8 mouse cellular contexts compared by ENCODE assay signal in the genomic region with DNA sequence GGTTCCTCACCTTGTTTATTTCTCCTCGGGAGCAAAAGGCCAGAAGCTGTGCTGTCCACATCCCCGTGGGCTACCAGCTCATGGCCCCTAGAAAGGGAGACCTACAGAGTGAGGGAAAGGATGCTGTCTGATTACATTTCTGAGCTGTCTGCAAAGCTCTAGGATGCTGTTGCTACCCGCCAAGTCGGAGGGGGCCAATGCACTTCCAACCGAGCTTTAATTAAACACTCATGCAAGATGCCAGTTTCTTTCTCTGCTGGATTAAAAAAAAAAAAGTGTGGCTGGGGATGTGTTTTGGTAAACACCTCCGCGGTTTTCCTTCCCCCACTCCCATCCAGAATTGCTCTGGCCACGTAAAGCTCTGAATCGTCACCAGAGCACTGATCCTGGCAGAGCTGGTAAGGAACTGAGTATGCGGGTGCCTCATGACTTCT. TPM values are rescaled to one million over a fixed set of nuclear protein-coding genes. Genes with fewer than 3 reads are reported as not detected.
DNase-seq lines count a peak whose midpoint lies in the region; ATAC-seq and TF ChIP-seq lines count a peak whose summit lies in the region.

No protein-coding gene starts in this region.

- 5% methylated on average over 10 of the region's 10 CpGs for WGBS in liver, embryonic 11.5 days
- WGBS in embryonic facial prominence, embryonic 15.5 days: 3% methylated on average over 10 of the region's 10 CpGs
- 4% methylated on average over 10 of the region's 10 CpGs for WGBS in intestine, embryonic 14.5 days
- WGBS in midbrain, postnatal 0 days: 1% methylated on average over 10 of the region's 10 CpGs

- H3K9me3 ChIP-seq in liver, embryonic 11.5 days (ENCODE audit: control insufficient read depth, low read length): no peaks in the 10 kb centered on the region
- no peaks in the 10 kb centered on the region for H3K9me3 ChIP-seq in embryonic facial prominence, embryonic 15.5 days (replicated peaks)
- no peaks in the 10 kb centered on the region for H3K9me3 ChIP-seq in intestine, embryonic 14.5 days (ENCODE audit: control insufficient read depth, low read length)
- no peaks in the 10 kb centered on the region for H3K9me3 ChIP-seq in midbrain, postnatal 0 days (ENCODE audit: low read length)

- H3K9ac ChIP-seq in liver, embryonic 11.5 days (ENCODE audit: low read depth, low read length): no peak overlapping the region
- no peak overlapping the region for H3K9ac ChIP-seq in embryonic facial prominence, embryonic 15.5 days
- H3K9ac ChIP-seq in intestine, embryonic 14.5 days (ENCODE audit: low read length): peak overlapping the region; percentile 3; the same call in 1 of the 2 replicates
- H3K9ac ChIP-seq in midbrain, postnatal 0 days (replicated peaks; ENCODE audit: low read length, poor library complexity, severe bottlenecking): peak overlapping the region; percentile 79

- TF ChIP-seq CTCF in midbrain, postnatal 0 days (IDR thresholded peaks at IDR 0.05): no peak

- H3K4me3 ChIP-seq in liver, embryonic 11.5 days (ENCODE audit: low read depth, low read length): peak overlapping the region; percentile 40
- H3K4me3 ChIP-seq in embryonic facial prominence, embryonic 15.5 days (replicated peaks): peak overlapping the region; percentile 46
- H3K4me3 ChIP-seq in intestine, embryonic 14.5 days (ENCODE audit: low read depth, low read length): peak overlapping the region; percentile 36
- peak overlapping the region; percentile 65 for H3K4me3 ChIP-seq in midbrain, postnatal 0 days (ENCODE audit: low read depth, low read length)

- H3K36me3 ChIP-seq in liver, embryonic 11.5 days (ENCODE audit: control insufficient read depth, insufficient read depth, low read length): no peaks in the 10 kb centered on the region
- H3K36me3 ChIP-seq in embryonic facial prominence, embryonic 15.5 days: no peaks in the 10 kb centered on the region
- no peaks in the 10 kb centered on the region for H3K36me3 ChIP-seq in intestine, embryonic 14.5 days (ENCODE audit: control insufficient read depth, insufficient read depth, low read length)
- H3K36me3 ChIP-seq in midbrain, postnatal 0 days (ENCODE audit: insufficient read depth, low read length): no peaks in the 10 kb centered on the region

- peaks cover 7% of the 10 kb centered on the region for H3K27me3 ChIP-seq in liver, embryonic 11.5 days (replicated peaks; ENCODE audit: control insufficient read depth, insufficient read depth, low read length)
- H3K27me3 ChIP-seq in embryonic facial prominence, embryonic 15.5 days: peaks cover 11% of the 10 kb centered on the region
- peaks cover 7% of the 10 kb centered on the region; the same call in 1 of the 2 replicates for H3K27me3 ChIP-seq in intestine, embryonic 14.5 days (replicated peaks; ENCODE audit: control insufficient read depth, insufficient read depth, low read length)
- no peaks in the 10 kb centered on the region for H3K27me3 ChIP-seq in midbrain, postnatal 0 days (ENCODE audit: insufficient read depth, low read length)

- H3K4me2 ChIP-seq in liver, embryonic 11.5 days: peak overlapping the region; percentile 74
- peak overlapping the region; percentile 83 for H3K4me2 ChIP-seq in embryonic facial prominence, embryonic 15.5 days (replicated peaks)
- H3K4me2 ChIP-seq in intestine, embryonic 14.5 days (ENCODE audit: low read length): peak overlapping the region; percentile 77
- peak overlapping the region; percentile 93 for H3K4me2 ChIP-seq in midbrain, postnatal 0 days (ENCODE audit: low read depth, low read length, poor library complexity, severe bottlenecking)

- DNase-seq in liver, embryonic 11.5 days (ENCODE audit: low spot score): no peak
- DNase-seq in liver: no peak
- peak; percentile 55 for DNase-seq in intestine, embryonic 14.5 days (ENCODE audit: low spot score)
- DNase-seq in midbrain, postnatal 0 days (ENCODE audit: low spot score): peak; percentile 36
- no peak for DNase-seq in adrenal gland, postnatal 36 days
- no peak for DNase-seq in spleen, postnatal 10 days (ENCODE audit: low spot score in 2 of 2)
- no peak for DNase-seq in thymus, postnatal 0 days (ENCODE audit: low spot score)

- H3K27ac ChIP-seq in liver, embryonic 11.5 days (ENCODE audit: low read depth, low read length): no peak overlapping the region
- H3K27ac ChIP-seq in embryonic facial prominence, embryonic 15.5 days (replicated peaks): no peak overlapping the region
- no peak overlapping the region for H3K27ac ChIP-seq in intestine, embryonic 14.5 days (ENCODE audit: low read depth)
- peak overlapping the region; percentile 43 for H3K27ac ChIP-seq in midbrain, postnatal 0 days (ENCODE audit: low read depth, low read length)

- ATAC-seq in liver, embryonic 11.5 days (replicated peaks; ENCODE audit: low FRiP score): no peak
- ATAC-seq in embryonic facial prominence, embryonic 15.5 days (ENCODE audit: insufficient number of reproducible peaks, low FRiP score, low TSS enrichment, low read depth): peak; percentile 39; the same call in 1 of the 2 replicates
- ATAC-seq in intestine, embryonic 14.5 days (replicated peaks; ENCODE audit: low FRiP score, low TSS enrichment, low read depth): no peak
- ATAC-seq in midbrain, postnatal 0 days (ENCODE audit: low FRiP score): peak; percentile 57; the same call in 1 of the 2 replicates

- H3K4me1 ChIP-seq in liver, embryonic 11.5 days (replicated peaks; ENCODE audit: control insufficient read depth, insufficient read depth, low read length): 0 out of 2 replicates have a peak, but pooled peaks cover 3% of the 10 kb centered on the region
- peaks cover 15% of the 10 kb centered on the region for H3K4me1 ChIP-seq in embryonic facial prominence, embryonic 15.5 days
- H3K4me1 ChIP-seq in intestine, embryonic 14.5 days (replicated peaks; ENCODE audit: control insufficient read depth, insufficient read depth, low read length): no peaks in the 10 kb centered on the region
- H3K4me1 ChIP-seq in midbrain, postnatal 0 days (ENCODE audit: insufficient read depth, low read length): no peaks in the 10 kb centered on the region

RNA-seq across cellular contexts. Expression of gene Dync1i1, which starts 0.8 kb away (rescaled TPM):
- 0.49 and 0.84 TPM in 2 replicates for polyA plus RNA-seq in liver, embryonic 11.5 days (2014; fragmentation: Nextera tagmentation; extraction: Ambion mirVana)
- 9.6 and 11.2 TPM in 2 replicates for polyA plus RNA-seq in embryonic facial prominence, embryonic 15.5 days (2015; fragmentation: Nextera tagmentation; extraction: Ambion mirVana)
- 0.61 and 0.65 TPM in 2 replicates for polyA plus RNA-seq in intestine, embryonic 14.5 days (2014; fragmentation: Nextera tagmentation; extraction: Ambion mirVana)
- total RNA-seq in midbrain, postnatal 0 days (2014; rRNA removed): 62.0 and 64.0 TPM in 2 replicates
- 73.1 and 75.2 TPM in 2 replicates for polyA plus RNA-seq in midbrain, postnatal 0 days (2015; fragmentation: Nextera tagmentation; extraction: Ambion mirVana)
- total RNA-seq in adrenal gland, postnatal 36 days (2021): 1 to 10 TPM; 1.1 to 1.8 TPM
- polyA plus RNA-seq in thymus, postnatal 0 days (2015; fragmentation: Nextera tagmentation; extraction: Ambion mirVana): 1.9 and 2.0 TPM in 2 replicates

Comparison
In these comparisons a context has a peak if more than half of its experiments do, and no peak if none do; other contexts are left out.
1. ATAC-seq: peak in embryonic facial prominence, embryonic 15.5 days (single experiment) and midbrain, postnatal 0 days (single experiment); none in liver, embryonic 11.5 days (single experiment) and intestine, embryonic 14.5 days (single experiment).
2. DNase-seq: peak in intestine, embryonic 14.5 days (single experiment) and midbrain, postnatal 0 days (single experiment); none in liver, embryonic 11.5 days (single experiment), liver (single experiment), adrenal gland, postnatal 36 days (0 of 2), spleen, postnatal 10 days (0 of 2) and thymus, postnatal 0 days (single experiment).
3. H3K9ac ChIP-seq: peak in intestine, embryonic 14.5 days (single experiment) and midbrain, postnatal 0 days (single experiment); none in liver, embryonic 11.5 days (single experiment) and embryonic facial prominence, embryonic 15.5 days (single experiment).
4. Peak in every context shown above with its lines, with median percentiles within 50 percentile points of each other: H3K4me2 ChIP-seq and H3K4me3 ChIP-seq.